Mouse (Mus musculus): ENCODE results near the gene Asb6. TPM values are rescaled to one million over a fixed set of nuclear protein-coding genes. Genes with fewer than 3 reads are reported as not detected.

Gene Asb6
- polyA plus RNA-seq, 1 experiment from 2014 or later = 42.5 TPM

DNA sequence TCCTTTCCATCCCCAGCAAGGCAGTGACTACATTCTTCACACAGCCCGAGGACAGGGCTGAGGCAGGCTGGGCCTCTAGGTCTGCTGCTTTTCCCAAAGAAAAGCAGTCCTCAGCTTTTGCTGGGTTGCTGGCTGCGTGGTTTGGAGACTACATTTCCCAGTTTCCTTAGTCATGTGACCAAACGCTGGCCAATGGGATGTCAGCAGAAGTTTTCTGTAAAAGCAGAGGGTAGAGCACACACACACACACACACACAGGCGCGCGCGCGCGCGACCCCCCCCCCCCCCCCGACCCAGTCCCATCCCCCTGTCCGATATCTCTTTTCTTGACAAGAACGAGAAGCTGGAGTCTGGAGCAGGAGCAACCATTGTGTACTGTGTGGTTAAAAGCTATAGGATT is 46.8 kb downstream of the Asb6 start:
- 2% methylated on average over 12 of the region's 13 CpGs for WGBS

DNA sequence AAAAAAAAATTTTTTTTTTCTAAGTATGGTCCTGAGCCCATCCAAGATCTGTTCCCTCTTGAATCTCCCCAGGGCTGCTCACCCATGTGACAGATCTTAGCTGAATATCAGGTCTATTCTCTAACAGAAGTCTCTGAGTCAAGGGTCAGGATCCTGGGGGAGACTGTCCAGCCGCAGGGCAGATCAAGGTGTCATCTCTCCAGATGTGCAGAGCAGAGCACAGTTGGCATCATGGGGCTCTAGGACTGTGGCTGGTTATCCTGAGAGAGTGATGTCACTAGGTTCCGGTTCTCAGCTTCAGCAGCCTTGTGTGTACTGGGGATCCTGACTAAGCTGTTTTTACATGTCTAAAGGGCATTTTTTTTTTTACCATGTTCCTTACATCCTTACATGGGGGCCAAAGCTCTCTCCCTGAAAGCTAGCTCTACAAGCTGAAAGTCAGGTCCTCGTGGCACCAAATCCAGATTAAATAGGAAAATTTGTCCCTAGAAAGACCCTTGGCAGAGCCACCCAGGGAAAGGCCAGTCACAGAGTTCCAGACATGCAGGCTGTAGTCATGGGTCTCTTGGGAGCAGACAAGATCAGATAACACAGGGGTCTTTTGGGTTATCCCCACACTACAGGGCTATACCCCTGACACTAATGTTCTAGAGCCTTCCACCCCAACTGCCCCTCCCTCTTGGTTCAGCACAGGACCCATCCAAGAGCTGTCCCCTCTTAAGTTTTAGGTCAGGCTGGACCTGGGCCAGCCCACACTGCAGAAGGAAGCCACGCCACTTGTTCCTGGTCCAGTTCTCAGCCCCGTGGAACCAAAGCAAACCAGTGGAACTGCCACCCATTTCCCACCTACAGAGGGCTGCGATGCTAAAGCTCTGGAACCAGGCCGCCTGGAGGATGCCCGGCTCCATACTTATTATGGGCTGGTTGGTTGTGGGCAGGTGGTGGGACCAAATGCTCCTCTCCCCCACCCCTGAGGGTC is 47.5 kb downstream of the Asb6 start:
- Histone ChIP-seq H3K36me3 (ENCODE audit: control insufficient read depth, insufficient read depth, low read length) (no peaks in the 10 kb centered on the region), H3K27ac (ENCODE audit: low read depth, low read length) (peak overlapping the region; percentile 2), H3K27me3 (ENCODE audit: control insufficient read depth, insufficient read depth, low read length) (no peaks in the 10 kb centered on the region), H3K4me3 (ENCODE audit: low read depth, low read length) (no peak overlapping the region), H3K9ac (ENCODE audit: low read length) (peak overlapping the region; percentile 41), H3K9me3 (ENCODE audit: control insufficient read depth, low read length) (no peaks in the 10 kb centered on the region), H3K4me1 (replicated peaks; ENCODE audit: control insufficient read depth, insufficient read depth, low read length) (peaks cover 28% of the 10 kb centered on the region), H3K4me2 (ENCODE audit: low read depth, low read length, severe bottlenecking) (peak overlapping the region; percentile 47; the same call in 1 of the 2 replicates)
- DNase-seq (ENCODE audit: low spot score) (no peak), ATAC-seq (replicated peaks; ENCODE audit: low FRiP score) (peak; percentile 21)
- WGBS = 83% methylated on average over 8 of the region's 8 CpGs

More for the DNA sequence above, 46.8 kb downstream of the Asb6 start:
- Histone ChIP-seq H3K36me3 (ENCODE audit: control insufficient read depth, insufficient read depth, low read length) (no peaks in the 10 kb centered on the region), H3K9ac (ENCODE audit: low read length) (peak overlapping the region; percentile 41), H3K4me3 (ENCODE audit: low read depth, low read length) (no peak overlapping the region), H3K27me3 (ENCODE audit: control insufficient read depth, insufficient read depth, low read length) (no peaks in the 10 kb centered on the region), H3K27ac (ENCODE audit: low read depth, low read length) (peak overlapping the region; percentile 2), H3K4me1 (replicated peaks; ENCODE audit: control insufficient read depth, insufficient read depth, low read length) (peaks cover 28% of the 10 kb centered on the region), H3K4me2 (ENCODE audit: low read depth, low read length, severe bottlenecking) (peak overlapping the region; percentile 47; the same call in 1 of the 2 replicates), H3K9me3 (ENCODE audit: control insufficient read depth, low read length) (no peaks in the 10 kb centered on the region)
- ATAC-seq (replicated peaks; ENCODE audit: low FRiP score) (peak; percentile 42), DNase-seq (ENCODE audit: low spot score) (peak; percentile 83)

DNA sequence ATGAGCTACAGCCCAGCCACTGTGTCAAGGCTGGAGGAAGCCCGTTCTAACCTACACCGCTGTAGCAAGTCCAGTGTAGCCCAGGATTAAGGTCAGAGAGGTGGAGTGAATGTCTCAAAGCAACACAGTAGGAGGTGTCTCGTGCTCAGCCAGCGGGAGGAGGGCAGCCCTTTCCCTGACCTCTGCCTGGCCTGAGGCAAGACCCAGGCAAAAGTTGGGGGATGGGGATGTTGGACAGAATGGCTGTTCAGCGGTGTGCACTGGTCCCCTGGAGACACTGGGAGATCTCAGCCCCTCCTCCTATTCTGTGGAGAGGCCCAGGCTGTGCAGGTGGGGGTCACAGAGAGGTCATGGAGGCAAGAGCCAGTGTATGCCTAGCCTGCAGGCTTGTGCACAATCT is 50.9 kb downstream of the Asb6 start:
- Histone ChIP-seq H3K4me3 (ENCODE audit: low read depth, low read length) (no peak overlapping the region), H3K27ac (ENCODE audit: low read depth, low read length) (peak overlapping the region; percentile 31; the same call in 1 of the 2 replicates)
- under 1% methylated on average over 5 of the region's 5 CpGs for WGBS

DNA sequence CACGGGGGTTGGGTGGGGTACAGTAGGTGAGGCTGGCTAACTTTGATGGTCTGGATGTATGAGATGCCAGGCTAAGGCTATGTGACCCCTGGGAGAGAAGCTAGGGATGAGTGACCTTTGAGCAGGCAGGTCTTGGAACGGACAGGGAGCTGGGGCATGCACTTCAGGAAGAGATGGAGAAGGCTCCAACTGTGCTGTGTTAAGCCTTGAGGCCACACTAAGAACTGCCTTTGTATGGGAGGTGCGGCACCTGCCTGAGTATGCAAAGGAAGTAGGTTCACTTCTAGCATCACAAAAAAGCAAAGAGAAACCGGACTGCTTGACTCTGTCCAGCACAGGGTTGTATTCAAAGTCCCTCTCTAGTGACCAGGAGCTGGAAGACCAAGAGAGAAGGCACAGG is 51.9 kb downstream of the Asb6 start:
- H3K4me1 ChIP-seq (replicated peaks; ENCODE audit: control insufficient read depth, insufficient read depth, low read length) = peaks cover 8% of the 10 kb centered on the region
- no peak overlapping the region for H3K4me3 ChIP-seq (ENCODE audit: low read depth, low read length)
- 54% methylated on average over 4 of the region's 4 CpGs for WGBS
- H3K9ac ChIP-seq (ENCODE audit: low read length) = no peak overlapping the region
- H3K4me2 ChIP-seq (ENCODE audit: low read depth, low read length, severe bottlenecking) = no peak overlapping the region
- H3K36me3 ChIP-seq (ENCODE audit: control insufficient read depth, insufficient read depth, low read length) = no peaks in the 10 kb centered on the region
- H3K9me3 ChIP-seq (ENCODE audit: control insufficient read depth, low read length) = no peaks in the 10 kb centered on the region
- DNase-seq (ENCODE audit: low spot score) (no peak), ATAC-seq (replicated peaks; ENCODE audit: low FRiP score) (no peak)
- H3K27me3 ChIP-seq (ENCODE audit: control insufficient read depth, insufficient read depth, low read length) = no peaks in the 10 kb centered on the region
- no peak overlapping the region for H3K27ac ChIP-seq (ENCODE audit: low read depth, low read length)

More for the DNA sequence above, 50.9 kb downstream of the Asb6 start:
- Histone ChIP-seq H3K4me1 (replicated peaks; ENCODE audit: control insufficient read depth, insufficient read depth, low read length) (peaks cover 12% of the 10 kb centered on the region), H3K27me3 (ENCODE audit: control insufficient read depth, insufficient read depth, low read length) (no peaks in the 10 kb centered on the region), H3K9ac (ENCODE audit: low read length) (no peak overlapping the region; the same call in 1 of the 2 replicates), H3K36me3 (ENCODE audit: control insufficient read depth, insufficient read depth, low read length) (no peaks in the 10 kb centered on the region), H3K4me2 (ENCODE audit: low read depth, low read length, severe bottlenecking) (no peak overlapping the region), H3K9me3 (ENCODE audit: control insufficient read depth, low read length) (no peaks in the 10 kb centered on the region)
- no peak for ATAC-seq (replicated peaks; ENCODE audit: low FRiP score)
- DNase-seq (ENCODE audit: low spot score) = peak; percentile 53

DNA sequence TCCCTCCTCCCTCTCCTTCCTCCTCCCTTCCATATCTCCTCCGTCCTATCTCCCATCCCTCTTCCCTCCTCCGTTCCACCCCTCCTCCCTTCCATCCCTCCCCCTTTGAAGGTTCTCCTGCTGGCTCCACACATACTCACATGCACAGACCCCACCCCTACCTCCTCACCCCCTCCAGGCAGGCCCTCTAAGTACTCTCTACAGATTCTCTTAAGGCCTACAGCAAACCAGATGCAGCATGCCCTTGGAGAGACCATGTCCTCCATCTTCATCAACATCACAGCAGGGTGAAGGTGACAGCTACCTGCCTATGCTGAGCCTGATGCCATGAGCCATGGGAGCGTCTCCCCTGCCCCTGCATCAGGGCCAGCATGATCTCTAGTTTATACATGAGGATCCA is 52.9 kb downstream of the Asb6 start:
- Histone ChIP-seq H3K36me3 (ENCODE audit: control insufficient read depth, insufficient read depth, low read length) (no peaks in the 10 kb centered on the region), H3K4me2 (ENCODE audit: low read depth, low read length, severe bottlenecking) (no peak overlapping the region), H3K4me1 (replicated peaks; ENCODE audit: control insufficient read depth, insufficient read depth, low read length) (peaks cover 9% of the 10 kb centered on the region), H3K27ac (ENCODE audit: low read depth, low read length) (no peak overlapping the region), H3K9ac (ENCODE audit: low read length) (no peak overlapping the region), H3K4me3 (ENCODE audit: low read depth, low read length) (no peak overlapping the region), H3K9me3 (ENCODE audit: control insufficient read depth, low read length) (no peaks in the 10 kb centered on the region), H3K27me3 (ENCODE audit: control insufficient read depth, insufficient read depth, low read length) (no peaks in the 10 kb centered on the region)
- DNase-seq (ENCODE audit: low spot score) (peak; percentile 48), ATAC-seq (replicated peaks; ENCODE audit: low FRiP score) (no peak)
- WGBS = 81% methylated on average over 3 of the region's 3 CpGs

DNA sequence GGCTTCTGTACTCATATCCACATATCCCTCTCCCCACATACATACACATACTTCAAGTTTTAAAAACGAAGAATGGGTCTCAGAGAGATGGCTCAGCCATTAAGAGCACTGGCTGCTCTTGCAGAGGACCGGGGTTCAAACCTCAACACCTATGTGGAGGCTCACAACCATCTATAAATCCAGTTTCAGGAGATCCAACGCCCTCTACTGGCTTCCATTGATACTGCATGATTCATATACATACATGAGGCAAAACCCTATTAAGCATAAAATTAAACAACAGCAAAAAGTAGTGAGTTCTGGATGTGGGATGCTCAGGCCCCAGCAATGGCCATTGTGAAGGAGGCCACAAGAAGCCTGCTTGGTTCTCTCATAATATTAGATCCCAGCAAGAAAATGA is 54.2 kb downstream of the Asb6 start:
- DNase-seq (ENCODE audit: low spot score) = no peak

DNA sequence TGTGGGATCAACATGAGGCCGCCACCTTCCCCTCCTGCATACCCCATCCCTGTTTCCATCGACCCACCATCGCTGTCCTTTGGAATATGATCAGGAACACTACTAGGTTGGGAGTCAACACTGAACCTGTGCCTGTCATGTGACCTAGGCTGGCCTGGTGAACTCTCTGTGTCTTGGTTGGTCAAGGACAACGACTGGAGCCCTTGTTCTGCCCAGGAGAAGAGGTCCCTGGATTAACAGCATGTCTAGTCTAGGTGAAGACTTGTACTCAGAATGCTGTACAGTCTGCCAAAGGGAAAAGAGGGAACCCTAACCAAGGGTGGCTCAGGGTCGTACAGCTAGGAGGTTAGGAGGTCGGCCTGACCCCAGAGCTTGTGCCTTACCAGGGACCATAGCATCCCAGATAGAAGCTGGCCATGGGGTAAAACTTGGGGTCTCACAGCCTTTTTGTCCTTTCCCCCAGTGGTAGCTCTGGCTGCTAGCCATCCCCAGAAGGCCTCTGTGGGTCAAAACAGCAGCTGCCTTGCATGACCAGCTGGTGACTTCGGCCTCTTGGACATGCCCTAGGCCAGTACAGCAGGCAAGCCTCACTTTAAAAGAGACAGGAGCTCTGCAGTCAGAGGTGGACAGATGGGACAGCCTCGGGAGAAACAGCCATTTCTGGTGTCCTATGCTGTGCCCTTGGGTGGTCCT is 56.7 kb downstream of the Asb6 start:
- Histone ChIP-seq H3K4me1 (replicated peaks; ENCODE audit: control insufficient read depth, insufficient read depth, low read length) (peaks cover 16% of the 10 kb centered on the region), H3K9ac (ENCODE audit: low read length) (no peak overlapping the region), H3K4me3 (ENCODE audit: low read depth, low read length) (no peak overlapping the region), H3K4me2 (ENCODE audit: low read depth, low read length, severe bottlenecking) (no peak overlapping the region), H3K27me3 (ENCODE audit: control insufficient read depth, insufficient read depth, low read length) (no peaks in the 10 kb centered on the region), H3K9me3 (ENCODE audit: control insufficient read depth, low read length) (no peaks in the 10 kb centered on the region), H3K36me3 (ENCODE audit: control insufficient read depth, insufficient read depth, low read length) (no peaks in the 10 kb centered on the region), H3K27ac (ENCODE audit: low read depth, low read length) (no peak overlapping the region)
- 82% methylated on average over 8 of the region's 8 CpGs for WGBS
- DNase-seq (ENCODE audit: low spot score) (no peak), ATAC-seq (replicated peaks; ENCODE audit: low FRiP score) (no peak)

More for the DNA sequence above, 54.2 kb downstream of the Asb6 start:
- Histone ChIP-seq H3K4me2 (ENCODE audit: low read depth, low read length, severe bottlenecking) (no peak overlapping the region), H3K9me3 (ENCODE audit: control insufficient read depth, low read length) (no peaks in the 10 kb centered on the region), H3K4me3 (ENCODE audit: low read depth, low read length) (no peak overlapping the region), H3K27ac (ENCODE audit: low read depth, low read length) (no peak overlapping the region), H3K36me3 (ENCODE audit: control insufficient read depth, insufficient read depth, low read length) (no peaks in the 10 kb centered on the region), H3K27me3 (ENCODE audit: control insufficient read depth, insufficient read depth, low read length) (no peaks in the 10 kb centered on the region), H3K9ac (ENCODE audit: low read length) (no peak overlapping the region), H3K4me1 (replicated peaks; ENCODE audit: control insufficient read depth, insufficient read depth, low read length) (peaks cover 20% of the 10 kb centered on the region)
- WGBS = 64% methylated on average over 3 of the region's 3 CpGs
- ATAC-seq (replicated peaks; ENCODE audit: low FRiP score) = no peak
